Mouse (Mus musculus): ENCODE results near the gene Tst. TPM values are rescaled to one million over a fixed set of nuclear protein-coding genes. Genes with fewer than 3 reads are reported as not detected.

Tst gene
- polyA plus RNA-seq, 1 experiment from 2014 or later, result 11.8 TPM

GRCm38 (mm10) chr15:78385564-78385963 is 20.1 kb downstream of the Tst start:
- no peak for ATAC-seq (ENCODE audit: low FRiP score, low TSS enrichment)
- WGBS, result 94% methylated on average over 1 of the region's 1 CpGs
- no peak for DNase-seq

GRCm38 (mm10) chr15:78384220-78385116 is 21.2 kb downstream of the Tst start:
- H3K27ac ChIP-seq (replicated peaks; ENCODE audit: low read depth, low read length), result peak overlapping the region; percentile 4; the same call in 1 of the 2 replicates
- 63% methylated on average over 7 of the region's 7 CpGs for WGBS

More at GRCm38 (mm10) chr15:78385564-78385963, 20.1 kb downstream of the Tst start:
- H3K9me3 ChIP-seq (ENCODE audit: control insufficient read depth, low read length), result no peaks in the 10 kb centered on the region
- H3K27me3 ChIP-seq (ENCODE audit: control insufficient read depth, insufficient read depth, low read length), result no peaks in the 10 kb centered on the region
- H3K4me3 ChIP-seq (replicated peaks; ENCODE audit: low read depth, low read length), result no peak overlapping the region
- no peak overlapping the region for H3K9ac ChIP-seq (replicated peaks; ENCODE audit: low read length)
- no peaks in the 10 kb centered on the region for H3K4me1 ChIP-seq (ENCODE audit: control insufficient read depth, insufficient read depth, low read length)
- no peaks in the 10 kb centered on the region for H3K36me3 ChIP-seq (ENCODE audit: control insufficient read depth, insufficient read depth, low read length)
- H3K27ac ChIP-seq (replicated peaks; ENCODE audit: low read depth, low read length), result no peak overlapping the region
- no peak overlapping the region for H3K4me2 ChIP-seq (ENCODE audit: low read length)

GRCm38 (mm10) chr15:78383450-78384219 is 22.1 kb downstream of the Tst start:
- Histone ChIP-seq H3K9ac (replicated peaks; ENCODE audit: low read length) (no peak overlapping the region), H3K4me2 (ENCODE audit: low read length) (no peak overlapping the region), H3K27me3 (ENCODE audit: control insufficient read depth, insufficient read depth, low read length) (no peaks in the 10 kb centered on the region), H3K4me3 (replicated peaks; ENCODE audit: low read depth, low read length) (no peak overlapping the region), H3K36me3 (ENCODE audit: control insufficient read depth, insufficient read depth, low read length) (no peaks in the 10 kb centered on the region), H3K4me1 (ENCODE audit: control insufficient read depth, insufficient read depth, low read length) (no peaks in the 10 kb centered on the region), H3K27ac (replicated peaks; ENCODE audit: low read depth, low read length) (0 out of 2 replicates have a peak overlapping the region, but pooled peaks have one; percentile 4), H3K9me3 (ENCODE audit: control insufficient read depth, low read length) (no peaks in the 10 kb centered on the region)
- 77% methylated on average over 11 of the region's 11 CpGs for WGBS
- ATAC-seq (ENCODE audit: low FRiP score, low TSS enrichment) (no peak), DNase-seq (peak; percentile 46)

More at GRCm38 (mm10) chr15:78384220-78385116, 21.2 kb downstream of the Tst start:
- peak; percentile 48 for DNase-seq
- Histone ChIP-seq H3K9me3 (ENCODE audit: control insufficient read depth, low read length) (no peaks in the 10 kb centered on the region), H3K4me3 (replicated peaks; ENCODE audit: low read depth, low read length) (no peak overlapping the region), H3K9ac (replicated peaks; ENCODE audit: low read length) (no peak overlapping the region), H3K4me1 (ENCODE audit: control insufficient read depth, insufficient read depth, low read length) (no peaks in the 10 kb centered on the region), H3K36me3 (ENCODE audit: control insufficient read depth, insufficient read depth, low read length) (no peaks in the 10 kb centered on the region), H3K4me2 (ENCODE audit: low read length) (no peak overlapping the region), H3K27me3 (ENCODE audit: control insufficient read depth, insufficient read depth, low read length) (no peaks in the 10 kb centered on the region)
- no peak for ATAC-seq (ENCODE audit: low FRiP score, low TSS enrichment)

GRCm38 (mm10) chr15:78382115-78382514 is 23.6 kb downstream of the Tst start:
- H3K4me2 ChIP-seq (ENCODE audit: low read length), result no peak overlapping the region
- ATAC-seq (ENCODE audit: low FRiP score, low TSS enrichment), result no peak
- H3K9ac ChIP-seq (replicated peaks; ENCODE audit: low read length), result no peak overlapping the region

GRCm38 (mm10) chr15:78380741-78381140 is 25.0 kb downstream of the Tst start:
- H3K4me1 ChIP-seq (ENCODE audit: control insufficient read depth, insufficient read depth, low read length), result no peaks in the 10 kb centered on the region
- no peaks in the 10 kb centered on the region for H3K36me3 ChIP-seq (ENCODE audit: control insufficient read depth, insufficient read depth, low read length)
- no peak overlapping the region for H3K9ac ChIP-seq (replicated peaks; ENCODE audit: low read length)
- H3K27ac ChIP-seq (replicated peaks; ENCODE audit: low read depth, low read length), result no peak overlapping the region
- ATAC-seq (ENCODE audit: low FRiP score, low TSS enrichment) (no peak), DNase-seq (no peak)
- H3K4me2 ChIP-seq (ENCODE audit: low read length), result no peak overlapping the region
- H3K27me3 ChIP-seq (ENCODE audit: control insufficient read depth, insufficient read depth, low read length), result no peaks in the 10 kb centered on the region
- 48% methylated on average over 4 of the region's 4 CpGs for WGBS
- H3K4me3 ChIP-seq (replicated peaks; ENCODE audit: low read depth, low read length), result no peak overlapping the region
- no peaks in the 10 kb centered on the region for H3K9me3 ChIP-seq (ENCODE audit: control insufficient read depth, low read length)

More at GRCm38 (mm10) chr15:78382115-78382514, 23.6 kb downstream of the Tst start:
- WGBS, result 58% methylated on average over 4 of the region's 4 CpGs
- Histone ChIP-seq H3K27ac (replicated peaks; ENCODE audit: low read depth, low read length) (no peak overlapping the region), H3K9me3 (ENCODE audit: control insufficient read depth, low read length) (no peaks in the 10 kb centered on the region), H3K27me3 (ENCODE audit: control insufficient read depth, insufficient read depth, low read length) (no peaks in the 10 kb centered on the region), H3K4me1 (ENCODE audit: control insufficient read depth, insufficient read depth, low read length) (no peaks in the 10 kb centered on the region), H3K36me3 (ENCODE audit: control insufficient read depth, insufficient read depth, low read length) (no peaks in the 10 kb centered on the region), H3K4me3 (replicated peaks; ENCODE audit: low read depth, low read length) (no peak overlapping the region)
- DNase-seq, result no peak

- Histone ChIP-seq H3K9ac (replicated peaks; ENCODE audit: low read length) (no peak overlapping the region), H3K4me2 (ENCODE audit: low read length) (no peak overlapping the region), H3K4me1 (ENCODE audit: control insufficient read depth, insufficient read depth, low read length) (no peaks in the 10 kb centered on the region), H3K27me3 (ENCODE audit: control insufficient read depth, insufficient read depth, low read length) (no peaks in the 10 kb centered on the region), H3K9me3 (ENCODE audit: control insufficient read depth, low read length) (no peaks in the 10 kb centered on the region), H3K27ac (replicated peaks; ENCODE audit: low read depth, low read length) (no peak overlapping the region), H3K36me3 (ENCODE audit: control insufficient read depth, insufficient read depth, low read length) (no peaks in the 10 kb centered on the region), H3K4me3 (replicated peaks; ENCODE audit: low read depth, low read length) (no peak overlapping the region)
- ATAC-seq (ENCODE audit: low FRiP score, low TSS enrichment) (no peak), DNase-seq (no peak)
- 85% methylated on average over 2 of the region's 2 CpGs for WGBS
These were observed 25.5 kb downstream of the Tst start for GRCm38 (mm10) chr15:78380208-78380607.

- no peak for ATAC-seq (ENCODE audit: low FRiP score, low TSS enrichment)
- Histone ChIP-seq H3K27me3 (ENCODE audit: control insufficient read depth, insufficient read depth, low read length) (no peaks in the 10 kb centered on the region), H3K9me3 (ENCODE audit: control insufficient read depth, low read length) (no peaks in the 10 kb centered on the region), H3K4me3 (replicated peaks; ENCODE audit: low read depth, low read length) (no peak overlapping the region), H3K36me3 (ENCODE audit: control insufficient read depth, insufficient read depth, low read length) (no peaks in the 10 kb centered on the region), H3K27ac (replicated peaks; ENCODE audit: low read depth, low read length) (no peak overlapping the region), H3K4me1 (ENCODE audit: control insufficient read depth, insufficient read depth, low read length) (no peaks in the 10 kb centered on the region), H3K9ac (replicated peaks; ENCODE audit: low read length) (no peak overlapping the region), H3K4me2 (ENCODE audit: low read length) (no peak overlapping the region)
- DNase-seq, result no peak
- 84% methylated on average over 10 of the region's 10 CpGs for WGBS
These were observed 27.2 kb downstream of the Tst start for GRCm38 (mm10) chr15:78378556-78378955.

- Histone ChIP-seq H3K27ac (replicated peaks; ENCODE audit: low read depth, low read length) (no peak overlapping the region), H3K4me1 (ENCODE audit: control insufficient read depth, insufficient read depth, low read length) (no peaks in the 10 kb centered on the region), H3K4me2 (ENCODE audit: low read length) (no peak overlapping the region), H3K36me3 (ENCODE audit: control insufficient read depth, insufficient read depth, low read length) (no peaks in the 10 kb centered on the region), H3K9me3 (ENCODE audit: control insufficient read depth, low read length) (no peaks in the 10 kb centered on the region), H3K4me3 (replicated peaks; ENCODE audit: low read depth, low read length) (no peak overlapping the region), H3K9ac (replicated peaks; ENCODE audit: low read length) (no peak overlapping the region), H3K27me3 (ENCODE audit: control insufficient read depth, insufficient read depth, low read length) (no peaks in the 10 kb centered on the region)
- no peak for ATAC-seq (ENCODE audit: low FRiP score, low TSS enrichment)
- DNase-seq, result no peak
- 88% methylated on average over 10 of the region's 10 CpGs for WGBS
These were observed 27.8 kb downstream of the Tst start for GRCm38 (mm10) chr15:78377859-78378258.

All from midbrain, embryonic 14.5 days (tissue).